Mouse (Mus musculus) T-helper 1 cell (primary cell): Measurements from ENCODE around the gene Rpl11.
"Not testable (repeated sequence)": the region's sequence is repeated elsewhere in the genome, so short reads cannot be mapped to it uniquely, and the experiment has no call there.

Experiments
- in situ Hi-C: fragments of 300-600 bp; cut with MboI, MseI; formaldehyde crosslinking; loops from one replicate; pipeline ENCODE4 v1.15.1; 2025; ENCODE audit warnings: high pct_unique_total_duplicates

The Rpl11 gene

GRCm38 (mm10) chr4:136053247-136053596 is at the start of gene Rpl11:
Gene Rpl11 (minus strand): TSS chr4:136053428.
- in situ Hi-C loops, result no loop called here

GRCm38 (mm10) chr4:136101753-136102152 is 48.5 kb upstream of the Rpl11 start:
- in situ Hi-C loops, result not testable (repeated sequence)

GRCm38 (mm10) chr4:136100396-136101070 is 47.3 kb upstream of the Rpl11 start:
- in situ Hi-C loops, result no loop called here

- in situ Hi-C loops, result loop anchor here (25.0 kb wide), 2 partner anchors 986 to 1264 kb away; partner anchors contain the start of genes Cdc42 and Runx3
These were observed 45.2 kb upstream of the Rpl11 start for GRCm38 (mm10) chr4:136098446-136098845.

GRCm38 (mm10) chr4:136096446-136097113 is 43.4 kb upstream of the Rpl11 start:
- in situ Hi-C loops, result loop anchor here (25.0 kb wide), 2 partner anchors 984 to 1266 kb away; partner anchors contain the start of genes Cdc42 and Runx3

- in situ Hi-C loops, result loop anchor here (25.0 kb wide), 2 partner anchors 983 to 1267 kb away; partner anchors contain the start of genes Cdc42 and Runx3
These were observed 42.4 kb upstream of the Rpl11 start for GRCm38 (mm10) chr4:136095490-136096105.

- in situ Hi-C loops, result loop anchor here (25.0 kb wide), 2 partner anchors 982 to 1268 kb away; partner anchors contain the start of genes Cdc42 and Runx3
These were observed 41.4 kb upstream of the Rpl11 start for GRCm38 (mm10) chr4:136094519-136095219.

GRCm38 (mm10) chr4:136092498-136092897 is 39.3 kb upstream of the Rpl11 start:
- in situ Hi-C loops, result loop anchor here (25.0 kb wide), 2 partner anchors 980 to 1270 kb away; partner anchors contain the start of genes Cdc42 and Runx3

- in situ Hi-C loops, result loop anchor here (25.0 kb wide), 2 partner anchors 979 to 1271 kb away; partner anchors contain the start of genes Cdc42 and Runx3
These were observed 38.1 kb upstream of the Rpl11 start for GRCm38 (mm10) chr4:136091346-136091745.

GRCm38 (mm10) chr4:136089748-136090583 is 36.7 kb upstream of the Rpl11 start:
- in situ Hi-C loops, result loop anchor here (25.0 kb wide), 2 partner anchors 978 to 1272 kb away; partner anchors contain the start of genes Cdc42 and Runx3

- in situ Hi-C loops, result loop anchor here (25.0 kb wide), 2 partner anchors 977 to 1273 kb away; partner anchors contain the start of genes Cdc42 and Runx3
These were observed 35.9 kb upstream of the Rpl11 start for GRCm38 (mm10) chr4:136088971-136089747.

- in situ Hi-C loops, result loop anchor here (25.0 kb wide), 2 partner anchors 976 to 1274 kb away; partner anchors contain the start of genes Cdc42 and Runx3
These were observed 35.1 kb upstream of the Rpl11 start for GRCm38 (mm10) chr4:136088364-136088763.

GRCm38 (mm10) chr4:136087261-136087660 is 34.0 kb upstream of the Rpl11 start:
- in situ Hi-C loops, result loop anchor here (25.0 kb wide), 2 partner anchors 975 to 1275 kb away; partner anchors contain the start of genes Cdc42 and Runx3

GRCm38 (mm10) chr4:136084840-136085239 is 31.6 kb upstream of the Rpl11 start:
- in situ Hi-C loops, result loop anchor here (25.0 kb wide), 2 partner anchors 973 to 1277 kb away; partner anchors contain the start of genes Cdc42 and Runx3

GRCm38 (mm10) chr4:136083269-136084105 is 30.3 kb upstream of the Rpl11 start:
- in situ Hi-C loops, result loop anchor here (25.0 kb wide), 2 partner anchors 971 to 1279 kb away; partner anchors contain the start of genes Cdc42 and Runx3

- in situ Hi-C loops, result loop anchor here (25.0 kb wide), 2 partner anchors 969 to 1281 kb away; partner anchors contain the start of genes Cdc42 and Runx3
These were observed 28.5 kb upstream of the Rpl11 start for GRCm38 (mm10) chr4:136081729-136082128.

GRCm38 (mm10) chr4:136078649-136079048 is 25.4 kb upstream of the Rpl11 start:
- in situ Hi-C loops, result loop anchor here (25.0 kb wide), 2 partner anchors 966 to 1284 kb away; partner anchors contain the start of genes Cdc42 and Runx3
